Mouse (Mus musculus): ENCODE data around the gene Kdsr.

The Kdsr gene

DNA sequence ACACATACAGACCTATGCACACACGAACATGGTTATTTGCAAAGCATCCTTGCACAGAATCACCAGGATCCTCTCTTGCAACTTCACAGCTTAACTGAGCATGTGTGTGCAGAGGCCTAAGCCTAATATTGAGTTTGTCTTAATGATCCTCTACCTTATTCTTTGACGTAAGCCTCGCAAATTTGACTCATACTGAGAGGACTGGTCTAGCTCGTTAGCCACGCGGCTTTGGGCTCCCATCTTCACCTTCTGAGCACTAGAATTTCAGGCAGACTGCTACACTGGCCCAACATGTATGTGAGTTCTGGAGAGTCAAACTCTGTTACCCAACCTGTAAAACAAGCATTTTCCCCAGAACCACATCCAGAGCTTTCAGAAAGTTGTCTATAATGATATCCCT, 16.5 kb downstream of the Kdsr start:
- in situ Hi-C loops (cut with MboI; ENCODE audit: unreplicated experiment in 2 of 2): loop anchor here (10.0 to 25.0 kb wide), 3 partner anchors 72 to 856 kb away; no protein-coding TSS in a partner anchor

- in situ Hi-C loops (cut with MboI; ENCODE audit: unreplicated experiment in 2 of 2): loop anchor here (10.0 to 25.0 kb wide), 3 partner anchors 74 to 853 kb away; no protein-coding TSS in a partner anchor
These were observed 18.8 kb downstream of the Kdsr start for GRCm38 (mm10) chr1:106740735-106741134.

DNA sequence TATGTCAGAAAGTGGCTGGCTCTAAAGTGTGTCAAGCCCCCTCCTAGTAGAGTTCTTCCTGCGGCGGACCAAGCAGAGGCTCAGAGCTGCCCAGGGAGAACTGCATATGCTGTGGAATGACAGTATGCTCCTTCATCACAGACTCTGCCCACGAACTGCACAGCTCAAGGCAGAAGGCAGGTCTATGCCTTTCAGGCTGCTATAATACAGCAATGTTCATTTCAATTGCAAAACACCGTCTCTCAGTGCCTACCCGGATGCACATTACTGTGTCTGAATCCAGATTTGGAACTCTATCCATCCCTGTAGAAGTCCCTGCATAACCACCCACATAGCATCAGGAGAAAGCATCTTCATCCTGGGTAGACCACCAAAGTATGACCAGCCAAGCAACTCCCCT, 19.7 kb downstream of the Kdsr start:
- in situ Hi-C loops (cut with MboI; ENCODE audit: unreplicated experiment in 2 of 2): loop anchor here (5.0 to 25.0 kb wide), 4 partner anchors 75 to 853 kb away; no protein-coding TSS in a partner anchor

DNA sequence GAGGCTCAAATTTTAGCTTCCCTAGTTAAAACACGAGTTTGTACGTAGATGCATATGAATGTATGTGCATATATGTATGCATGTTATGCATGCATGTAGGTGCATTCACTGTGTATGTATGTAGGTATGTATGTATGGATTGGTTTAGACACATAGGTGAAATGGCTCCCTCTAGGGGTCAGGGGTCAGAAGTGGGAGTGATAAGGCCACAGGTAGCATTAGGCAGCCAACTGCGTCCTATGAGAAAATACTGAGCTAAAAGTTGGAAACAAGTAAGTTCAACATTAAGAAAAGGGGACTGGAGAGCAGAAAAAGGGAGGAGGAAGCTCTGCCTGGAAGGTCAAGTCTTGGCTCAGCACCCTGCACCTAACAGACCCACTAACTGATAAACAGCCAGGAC, 21.4 kb downstream of the Kdsr start:
- in situ Hi-C loops (cut with MboI; ENCODE audit: unreplicated experiment in 2 of 2): loop anchor here (5.0 to 25.0 kb wide), 3 partner anchors 311 to 851 kb away; no protein-coding TSS in a partner anchor

DNA sequence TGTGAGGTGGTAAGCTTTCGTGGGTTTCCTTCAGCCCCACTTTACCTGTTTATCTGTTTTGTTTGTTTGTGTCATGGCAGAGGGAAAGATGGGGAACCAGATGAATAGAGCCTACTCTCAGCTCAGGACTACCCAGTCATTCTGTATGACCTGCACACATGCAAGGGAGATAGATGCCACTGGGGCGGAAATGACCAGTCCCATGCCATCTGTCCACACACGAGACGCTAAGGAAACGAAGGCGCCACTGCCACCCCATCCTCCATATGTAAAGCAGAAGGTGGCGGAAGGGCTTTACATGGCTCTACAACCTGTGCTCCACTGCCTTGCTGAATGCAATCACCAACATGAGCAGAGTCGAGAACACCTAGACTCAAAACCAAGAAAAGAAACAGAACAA, 23.3 kb downstream of the Kdsr start:
- in situ Hi-C loops (cut with MboI; ENCODE audit: unreplicated experiment in 2 of 2): loop anchor here (5.0 to 25.0 kb wide), 3 partner anchors 309 to 849 kb away; no protein-coding TSS in a partner anchor

- in situ Hi-C loops (cut with MboI; ENCODE audit: unreplicated experiment in 2 of 2): loop anchor here (5.0 to 25.0 kb wide), 3 partner anchors 308 to 848 kb away; no protein-coding TSS in a partner anchor
These were observed 23.9 kb downstream of the Kdsr start for GRCm38 (mm10) chr1:106735586-106735985.

DNA sequence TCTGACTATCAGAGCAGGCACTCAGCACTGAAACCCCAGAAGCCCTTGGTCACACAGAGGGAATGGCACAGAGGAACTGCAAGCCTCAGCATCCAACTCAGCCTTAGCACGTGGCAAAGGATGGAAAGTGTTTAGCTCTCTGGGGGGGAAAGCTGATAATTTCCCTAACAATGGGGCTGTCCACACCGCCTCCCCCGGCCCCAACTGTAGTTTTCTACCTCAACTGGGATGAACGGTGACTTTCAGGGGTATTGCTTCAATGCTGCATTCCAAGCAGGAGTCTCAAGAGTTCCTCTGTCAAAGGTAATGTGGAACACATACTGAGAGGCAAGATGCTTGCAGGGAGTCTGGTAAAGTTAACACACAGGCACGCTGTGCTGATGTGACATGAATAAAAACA, 37.5 kb downstream of the Kdsr start:
- in situ Hi-C loops (cut with MboI; ENCODE audit: unreplicated experiment in 2 of 2): loop anchor here (5.0 to 25.0 kb wide), 2 partner anchors 295 to 560 kb away; partner anchors contain the start of gene Phlpp1 (in 1 of the 2)

DNA sequence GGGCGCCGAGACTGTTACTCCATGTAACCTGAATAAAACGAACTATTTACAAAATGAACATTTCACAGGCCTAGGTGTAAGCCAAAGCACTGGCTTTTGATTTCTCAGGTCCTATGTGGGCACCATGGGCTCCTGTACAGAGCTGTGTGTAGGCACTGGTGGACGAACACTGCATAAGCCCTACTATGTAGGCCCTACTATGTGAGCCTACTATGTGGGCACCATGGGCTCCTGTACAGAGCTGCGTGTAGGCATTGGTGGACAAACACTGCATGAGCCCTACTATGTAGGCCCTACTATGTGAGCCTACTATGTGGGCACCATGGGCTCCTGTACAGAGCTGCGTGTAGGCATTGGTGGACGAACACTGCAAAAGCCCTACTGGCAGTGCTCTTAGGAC, 41.8 kb downstream of the Kdsr start:
- in situ Hi-C loops (cut with MboI; ENCODE audit: unreplicated experiment in 2 of 2): loop anchor here (10.0 to 25.0 kb wide), 2 partner anchors 203 to 555 kb away; partner anchors contain the start of gene Phlpp1 (in 1 of the 2)

DNA sequence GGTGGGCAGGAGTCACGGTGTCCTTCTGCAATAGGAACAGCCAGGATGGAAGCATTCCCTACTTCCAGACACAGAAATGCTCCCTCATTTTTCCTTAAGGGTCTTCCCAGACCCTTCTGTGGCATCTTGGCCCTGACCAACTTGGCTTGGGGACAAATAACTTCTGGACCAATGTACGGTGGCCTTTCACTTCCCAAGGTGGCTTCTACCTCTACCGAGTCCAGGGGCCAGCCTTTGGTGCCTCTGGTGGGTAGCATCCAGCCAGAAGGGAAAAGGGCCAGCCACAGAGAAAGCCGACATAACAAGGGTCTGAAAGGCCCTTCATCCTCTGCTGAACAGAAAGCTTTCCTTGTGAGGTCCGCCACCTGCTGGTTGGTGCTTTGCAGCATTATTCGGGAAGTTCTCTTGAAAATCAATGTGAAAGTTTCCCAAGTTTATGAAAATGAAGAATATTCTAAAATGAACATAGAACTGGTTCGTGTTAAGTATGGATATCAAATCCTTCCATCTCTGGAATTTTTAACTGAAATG, 42.4 kb downstream of the Kdsr start:
- in situ Hi-C loops (cut with MboI; ENCODE audit: unreplicated experiment in 2 of 2): loop anchor here (10.0 to 25.0 kb wide), 2 partner anchors 202 to 555 kb away; partner anchors contain the start of gene Phlpp1 (in 1 of the 2)

GRCm38 (mm10) chr1:106716141-106716540, 43.4 kb downstream of the Kdsr start:
- in situ Hi-C loops (cut with MboI; ENCODE audit: unreplicated experiment in 2 of 2): loop anchor here (10.0 to 25.0 kb wide), 2 partner anchors 201 to 554 kb away; partner anchors contain the start of gene Phlpp1 (in 1 of the 2)

DNA sequence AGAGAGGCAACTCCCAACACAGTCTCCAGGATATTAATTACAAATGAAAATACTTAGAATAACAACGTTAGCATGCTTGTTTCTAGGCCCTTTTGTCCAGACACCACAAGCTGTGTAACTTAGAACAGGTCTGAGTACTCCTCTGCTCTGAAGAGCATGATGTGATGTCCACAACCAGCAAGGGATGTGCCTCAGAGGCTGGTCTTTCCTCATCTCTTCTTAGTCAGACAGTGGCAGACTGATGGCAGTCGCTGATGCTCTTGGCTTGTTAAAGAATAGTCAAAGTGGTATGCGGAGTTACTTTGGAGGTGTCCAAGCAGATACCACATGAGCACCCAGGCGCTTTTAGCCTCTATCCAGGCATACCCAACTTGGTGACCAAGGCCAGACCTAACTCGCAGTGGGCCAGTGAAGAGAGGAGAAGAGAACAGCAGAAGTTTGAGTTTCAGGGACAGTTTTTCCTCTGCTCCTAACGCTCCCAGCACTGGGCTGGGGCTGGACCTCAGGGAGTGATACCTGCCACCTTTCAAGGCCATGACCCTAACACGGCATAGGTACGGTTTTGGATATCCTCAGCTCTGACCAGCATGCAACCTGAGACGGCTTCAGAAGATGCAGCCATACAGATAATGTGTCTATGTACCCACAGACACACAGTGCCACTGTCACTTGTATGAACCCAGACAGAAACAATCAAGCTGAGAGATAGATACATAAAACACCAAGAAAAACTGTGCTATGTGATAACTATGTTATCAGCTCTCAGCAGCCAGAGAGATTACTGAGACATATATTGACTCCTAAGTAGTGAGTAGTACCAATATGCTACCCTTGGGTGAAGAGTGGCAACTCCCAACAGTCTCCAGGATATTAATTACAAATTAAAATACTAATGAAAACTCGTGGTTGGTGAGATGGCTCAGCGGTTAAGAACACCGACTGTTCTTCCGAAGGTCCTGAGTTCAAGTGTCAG, 44.1 kb downstream of the Kdsr start:
- in situ Hi-C loops (cut with MboI; ENCODE audit: unreplicated experiment in 2 of 2): loop anchor here (10.0 to 25.0 kb wide), 2 partner anchors 201 to 553 kb away; partner anchors contain the start of gene Phlpp1 (in 1 of the 2)

DNA sequence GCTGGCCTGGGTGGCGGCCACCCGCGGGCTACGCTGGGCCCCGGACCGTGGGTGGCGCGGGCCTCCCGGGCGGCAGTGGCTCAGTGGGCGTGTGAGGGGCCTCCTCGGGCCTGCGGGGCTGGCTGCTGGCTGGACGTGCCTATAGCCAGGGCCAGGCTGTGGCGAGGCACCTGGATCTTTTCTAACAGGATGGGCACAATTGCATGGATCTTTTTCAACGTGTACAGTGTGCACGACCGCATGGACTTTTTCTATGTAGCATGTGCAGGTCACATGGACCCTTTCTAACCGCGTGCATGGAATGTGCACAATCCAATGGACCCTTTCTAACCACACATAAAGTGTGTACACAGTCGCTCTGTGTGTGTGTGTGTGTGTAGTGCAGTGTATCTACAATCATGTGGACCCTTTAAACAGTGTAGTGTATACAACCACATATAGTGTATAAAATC, 45.0 kb downstream of the Kdsr start:
- in situ Hi-C loops (cut with MboI; ENCODE audit: unreplicated experiment in 2 of 2): loop anchor here (5.0 to 25.0 kb wide), 5 partner anchors 92 to 552 kb away; partner anchors contain the start of gene Phlpp1 (in 1 of the 2)

GRCm38 (mm10) chr1:106713621-106714529, 45.7 kb downstream of the Kdsr start, which contains the start of gene Bcl2:
Gene Bcl2 (minus strand): TSS chr1:106714274.
- in situ Hi-C loops (cut with MboI; ENCODE audit: unreplicated experiment in 2 of 2): loop anchor here (5.0 to 25.0 kb wide), 5 partner anchors 92 to 552 kb away; partner anchors contain the start of gene Phlpp1 (in 1 of the 2)

DNA sequence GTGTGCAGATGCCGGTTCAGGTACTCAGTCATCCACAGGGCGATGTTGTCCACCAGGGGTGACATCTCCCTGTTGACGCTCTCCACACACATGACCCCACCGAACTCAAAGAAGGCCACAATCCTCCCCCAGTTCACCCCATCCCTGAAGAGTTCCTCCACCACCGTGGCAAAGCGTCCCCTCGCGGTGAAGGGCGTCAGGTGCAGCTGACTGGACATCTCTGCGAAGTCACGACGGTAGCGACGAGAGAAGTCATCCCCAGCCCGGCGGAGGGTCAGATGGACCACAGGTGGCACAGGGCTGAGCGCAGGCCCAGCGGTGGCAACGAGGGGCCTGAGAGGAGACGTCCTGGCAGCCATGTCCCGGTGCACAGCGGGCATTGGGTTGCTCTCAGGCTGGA, 47.2 kb downstream of the Kdsr start:
- in situ Hi-C loops (cut with MboI; ENCODE audit: unreplicated experiment in 2 of 2): loop anchor here (5.0 to 25.0 kb wide), 5 partner anchors 90 to 550 kb away; partner anchors contain the start of gene Phlpp1 (in 1 of the 2)

GRCm38 (mm10) chr1:106711356-106712125, 48.0 kb downstream of the Kdsr start:
- in situ Hi-C loops (cut with MboI; ENCODE audit: unreplicated experiment in 2 of 2): loop anchor here (5.0 to 25.0 kb wide), 5 partner anchors 89 to 549 kb away; partner anchors contain the start of gene Phlpp1 (in 1 of the 2)

DNA sequence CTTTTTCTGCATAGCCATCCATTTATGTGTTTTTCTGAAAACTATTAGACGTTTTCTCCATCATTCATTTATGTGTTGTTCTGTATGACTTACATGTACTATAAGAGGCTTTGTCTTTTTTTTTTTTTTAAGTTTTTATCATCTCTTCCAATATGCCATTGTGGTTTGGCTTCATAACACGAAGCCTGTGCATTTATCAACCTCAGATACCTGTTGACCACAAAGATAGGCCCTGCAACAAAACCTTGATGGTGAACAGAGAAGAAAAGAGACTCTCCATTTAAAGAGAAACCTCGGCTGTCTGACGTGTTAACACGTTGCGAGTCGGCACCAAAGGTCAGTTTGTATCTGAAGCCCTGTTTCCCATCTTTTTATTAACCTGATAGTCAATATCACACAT, 49.3 kb downstream of the Kdsr start:
- in situ Hi-C loops (cut with MboI; ENCODE audit: unreplicated experiment in 2 of 2): loop anchor here (5.0 to 25.0 kb wide), 5 partner anchors 88 to 548 kb away; partner anchors contain the start of gene Phlpp1 (in 1 of the 2)

- in situ Hi-C loops (cut with MboI; ENCODE audit: unreplicated experiment in 2 of 2): loop anchor here in 1 of 2 experiments (10.0 to 25.0 kb wide), 2 partner anchors 52 to 545 kb away; partner anchors contain the start of gene Phlpp1
These were observed 52.3 kb downstream of the Kdsr start for GRCm38 (mm10) chr1:106707036-106707880.
